Mouse (Mus musculus) retina, postnatal 1 day (tissue): Measurements from ENCODE around the gene Catip.
"Not testable (repeated sequence)": the region's sequence is repeated elsewhere in the genome, so short reads cannot be mapped to it uniquely, and the experiment has no call there.

Source experiments
- DNase-seq: peaks from one replicate; pipeline ENCODE4 v3.0.0-alpha.2; 2012

The Catip gene

DNA sequence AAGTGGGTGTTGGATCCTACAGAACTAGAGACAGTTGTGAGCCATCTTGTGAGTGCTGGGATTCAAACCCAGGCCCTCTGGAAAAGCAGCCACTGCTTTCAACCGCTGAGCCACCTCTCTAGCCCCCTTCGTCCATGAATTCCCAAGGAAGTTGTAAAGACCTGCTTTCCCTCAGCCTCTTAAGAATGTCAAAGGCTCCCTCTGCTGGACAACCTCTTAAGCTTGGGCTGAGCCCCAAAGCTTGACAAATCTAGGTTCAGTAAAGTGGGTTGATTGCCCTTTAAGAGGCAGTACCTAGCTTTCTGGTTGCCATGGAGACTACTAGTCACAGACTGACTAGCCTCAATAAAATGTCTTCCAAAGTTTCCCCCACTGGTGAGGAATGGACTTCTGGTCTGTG is at the start of gene Catip:
Gene Catip (plus strand): TSS at position 297 of the 400 bp plus-strand sequence.
- DNase-seq, result peak; percentile 91

GRCm38 (mm10) chr1:74313049-74313692 is 48.7 kb upstream of the Catip start:
- DNase-seq, result peak; percentile 86

DNA sequence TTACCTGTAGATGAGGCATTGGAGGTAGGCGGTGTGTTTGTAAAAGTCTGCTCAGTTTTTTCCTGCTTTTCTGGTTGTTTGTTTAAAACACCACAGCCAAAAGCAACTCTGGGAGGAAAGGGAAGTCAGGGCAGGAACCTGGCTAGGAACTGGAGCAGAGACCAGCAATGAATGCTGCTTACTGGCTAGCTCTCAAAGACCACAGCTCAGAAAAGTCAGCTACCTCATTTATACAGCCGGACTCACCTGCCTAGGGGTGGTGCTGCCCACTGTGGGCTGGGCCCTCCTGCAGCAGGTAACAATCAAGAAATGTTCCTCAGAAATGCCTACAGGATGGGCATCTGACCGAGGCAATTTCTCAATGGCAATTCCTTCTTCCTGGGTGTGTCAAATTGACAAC is 47.1 kb upstream of the Catip start:
- DNase-seq, result no peak

DNA sequence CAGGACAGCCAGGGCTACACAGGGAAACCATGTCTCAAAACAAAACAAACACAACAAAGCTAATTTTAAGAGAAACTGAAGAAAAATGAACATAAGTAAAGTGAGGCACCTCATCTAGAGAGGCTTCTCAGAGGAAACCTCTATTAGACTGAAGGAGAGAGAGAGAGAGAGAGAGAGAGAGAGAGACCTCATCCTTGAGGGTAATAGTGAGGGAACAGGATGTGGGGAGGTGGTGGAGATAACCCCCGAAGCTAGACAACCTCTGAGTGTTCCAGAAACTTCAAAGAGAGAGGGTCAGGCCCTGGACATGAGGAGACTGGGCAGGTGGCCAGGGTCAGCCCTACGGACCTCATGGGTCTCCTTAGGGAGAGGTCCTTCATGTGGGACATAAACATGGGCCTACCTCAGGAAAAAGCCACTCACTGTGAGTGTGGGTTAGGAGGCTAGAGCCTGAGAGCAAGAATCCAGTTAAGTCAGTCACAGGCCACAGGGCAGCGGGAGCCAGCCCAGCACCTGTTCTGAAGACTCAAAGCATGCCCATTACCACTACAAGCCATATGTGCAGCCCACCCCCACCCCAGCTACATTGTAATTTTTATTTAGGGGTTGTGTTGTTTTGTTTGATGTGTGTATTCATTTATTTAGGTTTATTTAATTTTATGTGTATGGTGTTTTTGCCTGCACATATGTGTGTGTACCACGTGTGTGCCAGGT is 45.6 kb upstream of the Catip start:
- no peak for DNase-seq

DNA sequence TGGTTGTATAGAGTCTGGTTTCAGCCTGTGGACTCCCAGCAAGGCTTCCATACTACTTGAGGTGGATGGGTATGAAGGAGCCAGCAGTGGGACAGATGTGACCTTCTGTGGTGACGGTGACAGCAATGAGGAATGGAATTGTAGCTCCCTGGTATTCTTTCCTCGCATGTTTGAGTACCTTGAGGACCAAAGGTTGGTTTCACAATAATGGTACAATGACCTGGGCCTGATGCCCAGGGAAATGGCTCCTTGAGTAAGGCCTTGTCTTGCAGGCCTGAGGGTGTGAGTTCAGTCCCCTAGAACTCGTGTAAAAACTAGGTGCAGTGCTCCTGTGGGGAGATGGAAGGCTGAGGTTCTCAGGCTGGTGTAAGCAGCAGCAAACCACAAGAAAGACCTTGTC is 43.2 kb upstream of the Catip start:
- no peak for DNase-seq

DNA sequence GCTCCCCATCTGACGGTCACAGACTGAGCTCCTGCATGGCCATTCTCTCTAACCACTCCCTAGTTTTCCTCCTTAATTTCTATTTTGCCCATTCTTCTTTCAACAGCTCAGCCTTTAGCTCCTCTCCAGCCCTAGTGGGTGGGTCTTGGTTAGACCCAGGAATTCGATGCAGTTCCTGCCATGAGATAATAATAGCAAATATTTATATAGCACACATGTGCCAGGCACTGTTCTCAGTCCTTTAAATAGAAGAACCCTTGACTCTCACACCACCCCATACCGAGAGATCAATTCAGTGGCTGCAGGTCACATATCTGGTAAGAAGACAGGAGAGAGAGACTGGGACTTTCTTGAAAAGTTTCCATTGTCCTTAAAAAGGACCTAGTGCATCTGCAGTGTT is 40.5 kb upstream of the Catip start:
- DNase-seq, result no peak

DNA sequence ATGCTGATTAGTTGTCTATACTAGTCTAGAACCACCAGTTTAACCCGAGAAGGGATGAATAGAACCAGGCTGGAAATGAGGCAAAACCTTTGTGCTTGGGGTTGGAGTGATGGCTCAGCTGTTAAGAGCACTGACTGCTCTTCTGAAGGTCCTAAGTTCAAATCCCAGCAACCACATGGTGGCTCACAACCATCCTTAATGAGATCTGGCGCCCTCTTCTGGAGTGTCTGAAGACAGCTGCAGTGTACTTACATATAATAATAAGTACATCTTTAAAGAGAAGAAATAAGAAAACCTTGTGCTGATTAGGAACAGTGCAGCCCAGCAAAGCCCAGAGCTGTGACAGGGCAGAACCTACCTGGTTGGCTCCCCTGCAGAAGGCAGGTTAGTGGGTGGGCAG is 35.0 kb upstream of the Catip start:
- DNase-seq, result not testable (repeated sequence)

DNA sequence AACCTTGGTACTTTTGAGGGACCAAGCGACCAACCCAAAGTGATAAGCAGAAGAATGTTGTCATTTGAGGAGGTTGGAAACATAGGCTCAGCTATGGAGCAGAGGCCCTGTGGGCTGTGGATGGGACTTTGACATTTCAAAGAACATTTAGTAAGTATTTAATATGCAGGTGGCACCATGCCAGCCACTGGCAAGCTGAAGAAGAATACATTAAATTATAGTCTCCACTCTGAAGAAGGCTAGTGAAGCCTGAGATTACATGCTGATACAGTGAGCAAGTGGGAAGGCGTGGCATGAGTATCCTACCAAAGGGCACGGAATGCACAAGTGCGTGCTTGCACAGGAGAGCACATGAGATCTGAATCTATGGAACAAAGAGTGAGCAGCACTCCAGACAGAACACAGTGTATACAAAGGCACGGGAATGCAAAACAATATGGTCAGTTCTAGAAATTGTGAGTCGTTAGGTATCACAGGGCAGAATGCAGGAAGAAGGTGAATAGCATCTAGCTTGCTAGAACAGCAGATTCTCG is 31.9 kb upstream of the Catip start:
- DNase-seq, result no peak

GRCm38 (mm10) chr1:74331046-74331681 is 30.7 kb upstream of the Catip start:
- DNase-seq, result peak; percentile 5

- peak; percentile 98 for DNase-seq
Measured at GRCm38 (mm10) chr1:74332241-74332763, 29.6 kb upstream of the Catip start.

DNA sequence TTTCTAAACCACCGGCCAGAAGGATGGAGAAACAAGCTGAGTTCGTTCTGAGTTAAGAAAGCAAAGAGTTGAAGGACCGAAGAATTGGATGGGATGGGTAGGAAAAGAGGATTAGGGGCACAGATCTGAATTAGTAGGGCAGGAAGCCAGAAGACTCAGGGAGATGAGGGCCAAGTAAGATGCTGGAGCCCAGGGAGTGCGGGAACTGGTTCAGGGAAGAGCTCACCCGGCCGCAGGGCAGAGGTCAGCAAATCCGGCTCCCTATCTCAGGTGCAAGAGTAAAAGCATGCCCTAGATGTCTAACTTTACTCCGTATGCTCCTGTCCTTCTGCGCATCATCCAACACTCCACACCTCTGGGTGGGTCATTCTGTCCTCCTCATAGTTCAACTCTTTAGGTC is 29.0 kb upstream of the Catip start:
- no peak for DNase-seq

- DNase-seq, result no peak
Measured at GRCm38 (mm10) chr1:74334607-74335006, 27.3 kb upstream of the Catip start.

DNA sequence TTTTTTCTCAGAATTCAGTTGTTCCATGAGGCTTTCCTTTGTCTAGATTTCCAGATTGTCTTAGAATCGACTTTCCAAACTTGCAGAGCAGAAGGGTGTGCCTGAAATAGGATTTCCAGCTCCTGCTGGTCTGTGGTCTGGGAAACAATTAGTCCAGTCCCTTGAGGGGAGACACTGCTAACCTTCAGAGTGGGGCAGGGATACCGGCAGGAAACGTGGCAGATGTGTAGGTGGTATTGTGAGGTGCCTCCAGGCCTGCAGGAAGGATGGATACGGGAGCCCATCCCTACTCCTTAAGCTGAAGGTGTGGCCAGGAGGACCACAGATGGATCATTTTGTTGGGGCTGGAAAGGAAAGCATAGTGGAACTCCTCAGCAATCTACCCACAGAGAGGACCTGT is 26.9 kb upstream of the Catip start:
- no peak for DNase-seq

GRCm38 (mm10) chr1:74335436-74336170 is 26.3 kb upstream of the Catip start:
- DNase-seq, result no peak

DNA sequence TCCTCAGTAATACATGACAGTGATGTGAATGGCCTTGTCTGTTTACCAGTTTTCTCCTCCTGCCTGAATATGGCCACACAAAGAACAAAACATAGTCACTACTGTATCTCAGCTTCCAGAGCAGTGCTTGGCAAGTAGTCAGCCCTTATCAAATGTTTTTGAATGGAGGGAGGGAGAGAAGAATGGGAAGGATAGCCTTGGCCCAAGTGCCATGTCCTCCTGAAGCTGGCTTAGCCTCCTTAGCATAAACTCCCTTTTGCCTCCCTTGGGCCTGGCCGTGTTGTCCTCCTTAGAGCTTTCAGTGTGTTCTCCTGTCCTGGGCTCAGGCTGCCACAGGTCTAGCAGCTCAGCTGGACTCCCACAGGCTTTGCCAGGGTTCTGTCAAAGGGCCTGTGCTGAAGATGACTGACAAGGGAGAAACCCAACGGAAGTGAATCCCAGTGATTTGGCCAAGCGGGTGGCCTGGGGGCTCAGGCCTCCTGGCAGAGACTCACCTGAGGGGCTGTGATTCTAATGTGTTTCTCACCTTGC is 24.6 kb upstream of the Catip start:
- no peak for DNase-seq

- no peak for DNase-seq
Measured at GRCm38 (mm10) chr1:74338013-74338412, 23.9 kb upstream of the Catip start.

GRCm38 (mm10) chr1:74338626-74339025 is 23.3 kb upstream of the Catip start:
- DNase-seq, result no peak

GRCm38 (mm10) chr1:74339917-74340316 is 22.0 kb upstream of the Catip start:
- no peak for DNase-seq

DNA sequence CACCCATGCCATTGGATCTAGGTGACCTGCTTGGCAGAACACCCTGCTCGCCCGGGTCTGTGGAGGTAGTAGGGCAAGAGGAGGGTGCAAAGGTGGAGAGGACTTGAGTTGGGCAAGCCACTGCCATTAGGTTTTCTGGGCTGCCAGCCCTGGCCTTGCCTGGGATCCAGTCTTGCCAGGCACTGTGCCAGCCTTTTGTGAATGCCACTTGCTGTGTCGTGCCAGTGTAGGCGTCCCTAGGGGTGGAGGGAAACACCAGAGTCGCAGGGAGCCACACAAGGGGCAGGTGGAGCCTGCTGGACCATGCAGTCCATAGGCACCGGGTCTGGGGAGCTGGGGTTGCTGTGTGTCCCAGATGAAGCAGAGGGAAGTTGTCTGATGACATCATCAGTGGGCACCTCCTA is 21.5 kb upstream of the Catip start:
- no peak for DNase-seq

- DNase-seq, result not testable (repeated sequence)
Measured at GRCm38 (mm10) chr1:74340992-74341391, 20.9 kb upstream of the Catip start.

DNA sequence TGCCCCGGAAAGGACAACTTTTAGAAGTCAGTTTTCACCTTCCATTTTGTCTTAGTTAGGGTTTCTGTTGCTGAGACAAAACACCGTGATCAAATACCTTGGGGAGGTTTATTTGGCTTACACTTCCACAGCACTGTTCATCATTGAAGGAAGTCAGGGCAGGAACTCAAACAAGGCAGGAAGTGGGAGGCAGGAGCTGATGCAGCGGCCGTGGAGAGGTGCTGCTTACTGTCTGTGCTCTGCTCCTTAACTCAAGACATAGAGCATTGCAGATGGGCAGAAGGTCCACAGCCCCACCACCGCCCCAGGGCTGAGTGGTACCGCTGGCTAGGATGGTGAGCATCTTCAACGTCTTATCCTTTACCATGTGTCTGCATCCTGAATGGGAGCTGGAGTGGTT is 20.0 kb upstream of the Catip start:
- DNase-seq, result no peak

DNA sequence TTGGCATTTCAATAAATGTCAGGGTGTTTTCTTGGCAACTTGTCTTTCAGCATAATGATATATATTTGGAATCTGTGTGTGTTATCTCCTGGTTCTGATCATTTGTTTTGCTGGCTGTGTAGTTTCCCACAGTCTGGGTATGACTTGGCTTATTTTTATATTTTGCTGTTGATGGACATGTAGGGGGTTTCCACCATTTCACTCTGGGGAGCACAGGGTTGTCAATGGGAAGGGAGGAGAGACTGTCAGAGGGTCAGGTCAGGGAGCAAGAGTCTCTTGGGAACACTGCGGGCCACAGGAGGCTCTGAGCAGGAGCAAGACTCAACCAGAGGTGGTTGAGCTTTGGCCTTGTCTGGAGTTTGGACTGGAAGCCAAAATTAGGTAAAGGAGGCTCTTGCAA is 19.6 kb upstream of the Catip start:
- DNase-seq, result no peak

DNA sequence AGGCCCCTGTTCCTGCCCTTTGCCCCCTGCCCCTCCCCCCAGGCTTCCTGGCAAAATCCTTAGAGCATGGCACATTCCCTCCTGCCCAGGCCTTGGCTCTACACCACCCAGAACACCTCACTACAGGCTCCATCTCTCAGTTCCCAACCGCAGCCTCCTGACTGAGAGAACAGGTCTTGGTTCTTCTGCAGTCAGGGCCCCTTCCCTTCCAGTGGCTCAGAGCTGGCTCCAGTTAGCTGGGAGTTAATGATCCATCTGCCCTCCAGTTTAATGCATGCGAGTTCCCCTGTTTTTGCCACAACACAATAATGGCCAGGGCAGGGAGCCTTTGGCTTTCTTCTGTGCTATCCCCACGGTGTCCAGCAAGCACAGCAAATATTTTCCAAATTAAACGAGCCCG is 18.7 kb upstream of the Catip start:
- no peak for DNase-seq
